Mouse (Mus musculus): ENCODE data around the gene Uchl1.

DNA sequence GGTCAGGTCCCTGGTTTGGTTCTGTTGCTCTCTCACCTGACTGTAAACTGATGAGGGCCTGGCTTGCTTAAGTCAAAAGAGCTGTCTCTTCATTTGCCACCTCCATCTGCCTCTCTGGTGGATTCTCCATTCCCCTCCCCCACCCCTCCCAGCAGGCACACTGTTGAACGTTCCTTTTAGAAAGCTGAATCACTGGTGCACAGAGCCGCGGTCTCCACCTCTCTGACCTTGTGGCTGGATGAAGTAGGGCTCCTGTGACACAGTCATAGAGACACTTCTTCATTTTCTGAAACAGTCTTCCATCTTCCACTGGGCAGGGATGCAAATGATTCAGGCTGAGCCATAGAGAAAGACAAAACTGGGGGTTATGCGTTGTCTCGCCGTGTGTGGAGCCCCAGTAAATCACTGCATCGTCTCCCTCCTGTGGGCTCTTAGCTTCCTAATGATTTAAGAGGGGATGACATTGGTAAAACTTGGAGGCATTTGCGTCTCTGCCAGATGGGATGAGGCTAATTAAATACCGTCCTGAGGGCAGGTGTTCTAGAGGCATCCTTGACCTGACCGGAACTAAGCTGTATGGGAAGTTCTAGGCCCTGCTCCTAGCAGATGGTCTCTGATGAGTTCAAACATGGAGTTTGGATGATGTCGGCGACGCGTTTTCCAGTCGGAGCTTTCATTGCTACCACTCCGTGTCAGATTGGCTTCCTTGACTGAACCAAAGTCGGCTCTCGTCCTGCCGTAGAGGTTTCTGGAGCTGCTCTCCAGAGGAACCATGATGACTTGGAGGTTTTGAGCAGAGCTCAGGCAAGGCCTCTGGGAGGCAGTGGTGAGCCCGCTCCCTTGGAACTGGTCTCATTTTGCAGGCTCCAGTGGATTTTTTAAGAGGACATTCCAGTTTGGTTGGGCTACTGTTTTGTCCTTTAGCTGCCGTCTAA is 1.8 kb downstream of the Uchl1 start:
- TF ChIP-seq POLR2A (IDR thresholded peaks at IDR 0.05; ENCODE audit: control insufficient read depth, extremely low read depth, insufficient read depth, low read length, poor library complexity) (no peak), CTCF (IDR thresholded peaks at IDR 0.05; ENCODE audit: borderline replicate concordance, control insufficient read depth, extremely low read depth, insufficient read depth, low read length, poor library complexity) (no peak)

Data from thymus, adult 2 months (tissue).